In the genomic region with DNA sequence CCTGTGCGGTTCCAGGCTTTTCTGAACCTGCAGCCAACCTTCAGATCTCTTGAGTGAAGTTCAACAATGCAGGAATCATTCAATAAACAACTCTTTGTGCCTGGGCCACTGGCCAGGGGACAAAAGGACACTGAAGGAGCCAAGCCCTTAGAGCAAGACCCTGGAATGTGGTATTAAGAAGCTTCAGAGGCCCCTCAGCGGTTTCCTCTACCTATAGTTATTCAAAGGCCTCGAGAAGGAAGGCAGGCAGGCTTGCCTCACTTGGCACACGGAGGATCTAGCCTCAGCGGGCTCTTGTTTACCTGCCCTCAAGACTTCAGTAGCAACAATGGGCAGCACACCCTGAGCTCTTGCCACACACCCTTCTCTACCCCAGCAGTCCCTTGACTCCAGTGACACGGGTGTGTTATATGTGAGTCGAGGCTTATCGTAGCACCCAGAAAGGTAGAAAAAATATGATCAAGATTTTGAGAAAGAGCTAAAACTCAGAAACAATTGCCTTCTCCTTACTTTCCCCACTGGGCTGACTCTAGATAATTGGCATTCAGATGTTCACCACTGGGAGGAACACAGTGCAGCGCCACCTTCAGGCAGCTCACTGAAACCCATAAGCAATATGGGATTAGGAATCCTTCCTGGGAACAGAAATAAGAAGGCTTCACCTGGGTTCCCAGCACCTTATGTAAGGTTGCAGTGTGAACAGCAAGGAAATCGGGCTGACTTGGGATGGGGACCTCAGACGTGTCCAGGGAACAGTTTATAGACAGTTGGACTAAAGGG, we compare ENCODE assay signal across 13 mouse cellular contexts. TPM values are rescaled to one million over a fixed set of nuclear protein-coding genes. Genes with fewer than 3 reads are reported as not detected.
A peak's percentile ranks its signal among the peaks of the same experiment; 100 is the strongest.
DNase-seq lines count a peak whose midpoint lies in the region; ATAC-seq and TF ChIP-seq lines count a peak whose summit lies in the region.
"Had no signal": no experiment of that assay in that cellular context is flagged by ENCODE, and none has a peak within 500 bp of the region (broad histone marks: within the 10 kb centered on the region; RNA-seq: fewer than 3 reads in every experiment).

No protein-coding gene starts in this region.

- no peaks in the 10 kb centered on the region for H3K27me3 ChIP-seq in heart, postnatal 0 days (ENCODE audit: control insufficient read depth, insufficient read depth, low read length)
- H3K27me3 ChIP-seq in testis, adult 2 months (ENCODE audit: control insufficient read depth, insufficient read depth, low read length), result no peaks in the 10 kb centered on the region
- no peaks in the 10 kb centered on the region for H3K27me3 ChIP-seq in lung, embryonic 16.5 days (ENCODE audit: control insufficient read depth, insufficient read depth, low read depth, low read length)
- H3K27me3 ChIP-seq in forebrain, embryonic 15.5 days, result no peaks in the 10 kb centered on the region
- H3K27me3 ChIP-seq: embryonic facial prominence, embryonic 13.5 days; hindbrain, embryonic 15.5 days had no signal

- H3K27ac ChIP-seq in heart, postnatal 0 days (ENCODE audit: low read depth), result no peak overlapping the region
- H3K27ac ChIP-seq in testis, adult 2 months (ENCODE audit: control insufficient read depth, insufficient read depth, low read depth, low read length), result no peak overlapping the region
- peak overlapping the region; percentile 15 for H3K27ac ChIP-seq in lung, embryonic 16.5 days (ENCODE audit: low read length)
- H3K27ac ChIP-seq in forebrain, embryonic 15.5 days (replicated peaks), result no peak overlapping the region
- H3K27ac ChIP-seq: embryonic facial prominence, embryonic 13.5 days; hindbrain, embryonic 15.5 days; limb, embryonic 10.5 days had no signal

- H3K4me3 ChIP-seq in heart, postnatal 0 days (ENCODE audit: low read depth, low read length), result no peak overlapping the region
- H3K4me3 ChIP-seq in testis, adult 2 months (ENCODE audit: control insufficient read depth, low read depth, low read length), result no peak overlapping the region
- H3K4me3 ChIP-seq in lung, embryonic 16.5 days (ENCODE audit: low read length), result no peak overlapping the region
- no peak overlapping the region for H3K4me3 ChIP-seq in forebrain, embryonic 15.5 days
- H3K4me3 ChIP-seq: embryonic facial prominence, embryonic 13.5 days; hindbrain, embryonic 15.5 days; limb, embryonic 10.5 days had no signal

- 77% methylated on average over 11 of the region's 11 CpGs for WGBS in heart, postnatal 0 days
- WGBS in lung, embryonic 16.5 days, result 60% methylated on average over 11 of the region's 11 CpGs
- WGBS in forebrain, embryonic 15.5 days, result 64% methylated on average over 11 of the region's 11 CpGs

- no peak overlapping the region for H3K4me2 ChIP-seq in heart, postnatal 0 days (ENCODE audit: low read depth, low read length)
- no peak overlapping the region for H3K4me2 ChIP-seq in lung, embryonic 16.5 days (ENCODE audit: low read depth, low read length)
- H3K4me2 ChIP-seq in forebrain, embryonic 15.5 days (replicated peaks), result no peak overlapping the region
- H3K4me2 ChIP-seq: embryonic facial prominence, embryonic 13.5 days; hindbrain, embryonic 15.5 days had no signal

- H3K4me1 ChIP-seq in heart, postnatal 0 days (ENCODE audit: control insufficient read depth, insufficient read depth), result no peaks in the 10 kb centered on the region
- no peaks in the 10 kb centered on the region for H3K4me1 ChIP-seq in testis, adult 2 months (ENCODE audit: control insufficient read depth, insufficient read depth, low read length)
- no peaks in the 10 kb centered on the region for H3K4me1 ChIP-seq in lung, embryonic 16.5 days (replicated peaks; ENCODE audit: control insufficient read depth, insufficient read depth, low read length)
- no peaks in the 10 kb centered on the region for H3K4me1 ChIP-seq in forebrain, embryonic 15.5 days
- H3K4me1 ChIP-seq: embryonic facial prominence, embryonic 13.5 days; hindbrain, embryonic 15.5 days; limb, embryonic 10.5 days had no signal

- no peaks in the 10 kb centered on the region for H3K9me3 ChIP-seq in heart, postnatal 0 days (replicated peaks; ENCODE audit: control insufficient read depth, low read length)
- H3K9me3 ChIP-seq in lung, embryonic 16.5 days (ENCODE audit: control insufficient read depth, low read length), result no peaks in the 10 kb centered on the region
- H3K9me3 ChIP-seq in forebrain, embryonic 15.5 days, result no peaks in the 10 kb centered on the region
- H3K9me3 ChIP-seq: embryonic facial prominence, embryonic 13.5 days; hindbrain, embryonic 15.5 days; limb, embryonic 10.5 days had no signal

- no peak for ATAC-seq in heart, postnatal 0 days (ENCODE audit: insufficient read depth, low read depth)
- peak; percentile 80 for ATAC-seq in lung, embryonic 16.5 days (ENCODE audit: low read depth)
- ATAC-seq in forebrain, embryonic 15.5 days (replicated peaks), result no peak

- intact Hi-C loops in heart, postnatal 10 days (cut with DNase I), result no loop called here

- no peak for TF ChIP-seq EP300 in heart, postnatal 0 days (IDR thresholded peaks at IDR 0.05; ENCODE audit: low read depth)

- TF ChIP-seq POLR2A in testis, adult 2 months (IDR thresholded peaks at IDR 0.05; ENCODE audit: control insufficient read depth, low read depth, low read length), result no peak

- peaks cover 35% of the 10 kb centered on the region for H3K36me3 ChIP-seq in heart, postnatal 0 days (replicated peaks; ENCODE audit: control insufficient read depth, insufficient read depth, low read length)
- H3K36me3 ChIP-seq in testis, adult 2 months (ENCODE audit: control insufficient read depth, insufficient read depth, low read length), result no peaks in the 10 kb centered on the region
- H3K36me3 ChIP-seq in lung, embryonic 16.5 days (ENCODE audit: control insufficient read depth, insufficient read depth, low read length), result no peaks in the 10 kb centered on the region
- H3K36me3 ChIP-seq in forebrain, embryonic 15.5 days, result no peaks in the 10 kb centered on the region
- H3K36me3 ChIP-seq: embryonic facial prominence, embryonic 13.5 days; hindbrain, embryonic 15.5 days; limb, embryonic 10.5 days had no signal

- H3K9ac ChIP-seq in heart, postnatal 0 days (replicated peaks; ENCODE audit: low read depth, low read length), result no peak overlapping the region
- no peak overlapping the region for H3K9ac ChIP-seq in lung, embryonic 16.5 days (ENCODE audit: low read length)
- H3K9ac ChIP-seq in forebrain, embryonic 15.5 days (replicated peaks), result no peak overlapping the region
- H3K9ac ChIP-seq: embryonic facial prominence, embryonic 13.5 days; hindbrain, embryonic 15.5 days had no signal

- DNase-seq in heart, postnatal 0 days (ENCODE audit: low spot score), result no peak
- no peak for DNase-seq in heart, postnatal 10 days
- DNase-seq in testis, postnatal 14 days (ENCODE audit: low spot score), result no peak
- DNase-seq in urinary bladder, postnatal 4 days (ENCODE audit: low spot score in 2 of 2), result no peak
- DNase-seq in layer of hippocampus, postnatal 10 days (ENCODE audit: low spot score in 2 of 2), result no peak
- DNase-seq: midbrain, embryonic 14.5 days; thymus, adult 18-20 months had no signal

- TF ChIP-seq CTCF in heart, postnatal 0 days (IDR thresholded peaks at IDR 0.05; ENCODE audit: low read depth), result peak; percentile 58
- peak; percentile 16; the same call in 1 of the 2 replicates for TF ChIP-seq CTCF in testis, adult 2 months (IDR thresholded peaks at IDR 0.05; ENCODE audit: control insufficient read depth, insufficient read depth, insufficient replicate concordance, low read depth, low read length)

RNA-seq across cellular contexts. Expression of gene Nceh1, which starts 46.0 kb away (rescaled TPM):
- total RNA-seq in heart, postnatal 0 days (2014; rRNA removed; ENCODE audit: low replicate concordance), result 80.7 and 81.0 TPM in 2 replicates
- polyA plus RNA-seq in heart, postnatal 0 days (2015; fragmentation: Nextera tagmentation; extraction: Ambion mirVana), result 51.6 and 67.7 TPM in 2 replicates
- 100 to 1,000 TPM; 167 TPM for total RNA-seq in heart, postnatal 10 days (2021)
- 1.3 and 2.4 TPM in 2 replicates for polyA plus RNA-seq in testis, adult 2 months (2012; rRNA removed)
- 9.6 and 10.1 TPM in 2 replicates for polyA plus RNA-seq in lung, embryonic 16.5 days (2015; fragmentation: Nextera tagmentation; extraction: Ambion mirVana)
- 10 to 100 TPM; 79.8 to 82.2 TPM for total RNA-seq in layer of hippocampus, postnatal 10 days (2021)
- 6.9 and 7.2 TPM in 2 replicates for polyA plus RNA-seq in forebrain, embryonic 15.5 days (2015; fragmentation: Nextera tagmentation; extraction: Ambion mirVana)
